Mouse (Mus musculus) myocyte (in vitro differentiated cells): Measurements from ENCODE around the gene Tnpo2.

Experiments
- MYOD1 ChIP-seq, 3 experiments: IDR thresholded peaks; one replicate each; pipeline ENCODE4 v1.6.1; 2011; ENCODE audit warnings: control low read depth in 2 of 3, low read depth in 2 of 3, mild to moderate bottlenecking in 2 of 3, moderate library complexity in 1 of 3; ENCODE audit not compliant: insufficient read length in 2 of 3, control insufficient read depth in 1 of 3
- MYOG ChIP-seq, 3 experiments: IDR thresholded peaks; one replicate each; pipeline ENCODE4 v1.6.1; 2011; ENCODE audit warnings: control low read depth in 2 of 3, low read depth in 2 of 3, mild to moderate bottlenecking in 2 of 3; ENCODE audit not compliant: insufficient read length in 2 of 3, control insufficient read depth in 1 of 3, insufficient read depth in 1 of 3
- POLR2A ChIP-seq: IDR thresholded peaks from one replicate; pipeline ENCODE4 v1.6.1; 2011; ENCODE audit warnings: low read depth, mild to moderate bottlenecking, control low read depth, moderate library complexity; ENCODE audit not compliant: insufficient read length
- POLR2AphosphoS2 ChIP-seq: IDR thresholded peaks from one replicate; pipeline ENCODE4 v1.6.1; 2011; ENCODE audit warnings: low read depth, control low read depth; ENCODE audit not compliant: insufficient read length
- SRF ChIP-seq: IDR thresholded peaks from one replicate; pipeline ENCODE4 v1.6.1; 2011; ENCODE audit warnings: low read depth; ENCODE audit not compliant: control insufficient read depth, insufficient read length
- TCF12 ChIP-seq: IDR thresholded peaks from one replicate; pipeline ENCODE4 v1.6.1; 2011; ENCODE audit warnings: mild to moderate bottlenecking, control low read depth; ENCODE audit not compliant: poor library complexity, insufficient read depth, severe bottlenecking
- USF1 ChIP-seq: IDR thresholded peaks from one replicate; pipeline ENCODE4 v1.6.1; 2011; ENCODE audit warnings: low read depth, mild to moderate bottlenecking, control low read depth, moderate library complexity

DNA sequence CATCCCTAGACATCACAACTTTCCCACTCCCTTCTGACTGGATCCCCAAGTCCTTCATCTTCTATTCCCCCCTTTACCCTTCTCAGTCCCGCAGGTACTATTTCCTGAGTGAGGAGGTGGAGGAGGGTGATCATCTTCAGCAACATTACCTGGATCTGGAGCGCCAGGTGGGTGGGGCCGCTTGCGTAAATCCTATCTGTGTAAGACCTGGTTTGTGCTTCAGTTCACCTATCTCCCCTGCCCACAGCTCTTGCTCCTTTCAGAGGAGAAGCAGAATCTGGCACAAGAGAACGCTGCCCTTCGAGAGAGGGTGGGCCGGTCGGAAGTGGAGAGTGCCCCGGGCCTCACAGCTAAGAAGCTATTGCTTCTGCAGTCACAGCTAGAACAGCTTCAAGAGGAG lies 42.3 kb upstream of the Tnpo2 start:
- no peak for TF ChIP-seq MYOD1 (IDR thresholded peaks at IDR 0.05; ENCODE audit: control insufficient read depth in 1 of 3, insufficient read length in 2 of 3, low read depth in 2 of 3)
- TF ChIP-seq POLR2A: no peak
- TF ChIP-seq MYOG (IDR thresholded peaks at IDR 0.05; ENCODE audit: control insufficient read depth in 1 of 3, insufficient read depth in 1 of 3, insufficient read length in 2 of 3, low read depth in 2 of 3): no peak
- no peak for TF ChIP-seq POLR2AphosphoS2
- no peak for TF ChIP-seq SRF
- TF ChIP-seq USF1: no peak
- TF ChIP-seq TCF12: no peak
